Mouse (Mus musculus): Measurements from ENCODE around the gene Cacul1. TPM values are rescaled to one million over a fixed set of nuclear protein-coding genes. Genes with fewer than 3 reads are reported as not detected.

Gene Cacul1
- polyA plus RNA-seq, 1 experiment from 2014 or later = 17.5 TPM

DNA sequence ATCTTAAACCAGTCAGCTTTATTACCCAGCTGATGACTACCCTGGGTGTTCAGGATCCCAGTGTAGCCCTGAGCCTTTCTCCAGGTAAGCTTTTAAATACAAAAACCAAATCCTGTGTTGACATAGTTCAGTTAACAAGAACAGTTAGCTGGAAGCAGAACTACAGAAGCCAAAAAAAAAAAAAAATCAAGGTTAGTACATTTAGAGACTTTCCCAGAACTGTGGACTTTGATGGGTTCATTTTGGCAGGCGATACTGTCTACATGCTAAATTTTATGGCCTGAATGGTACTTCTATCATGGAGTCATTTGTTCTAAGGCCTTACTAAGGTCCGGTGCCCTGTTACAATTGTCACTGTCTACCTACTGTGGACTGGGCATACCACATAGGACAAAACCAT is 8.8 kb upstream of the Cacul1 start:
- Histone ChIP-seq H3K27me3 (ENCODE audit: insufficient read depth, low read length) (no peaks in the 10 kb centered on the region), H3K9ac (replicated peaks; ENCODE audit: low read length) (no peak overlapping the region), H3K36me3 (ENCODE audit: insufficient read depth, low read length) (no peaks in the 10 kb centered on the region), H3K4me1 (ENCODE audit: insufficient read depth, low read length) (no peaks in the 10 kb centered on the region), H3K9me3 (ENCODE audit: low read length) (no peaks in the 10 kb centered on the region), H3K4me3 (ENCODE audit: low read length) (no peak overlapping the region), H3K4me2 (replicated peaks; ENCODE audit: low read depth, low read length) (no peak overlapping the region), H3K27ac (ENCODE audit: low read length) (no peak overlapping the region)
- WGBS = 92% methylated on average over 2 of the region's 2 CpGs
- no peak for ATAC-seq (ENCODE audit: low FRiP score, low TSS enrichment)

GRCm38 (mm10) chr19:60586652-60587051 is 5.8 kb upstream of the Cacul1 start:
- Histone ChIP-seq H3K27me3 (ENCODE audit: insufficient read depth, low read length) (no peaks in the 10 kb centered on the region), H3K36me3 (ENCODE audit: insufficient read depth, low read length) (no peaks in the 10 kb centered on the region), H3K27ac (ENCODE audit: low read length) (no peak overlapping the region), H3K9ac (replicated peaks; ENCODE audit: low read length) (no peak overlapping the region), H3K9me3 (ENCODE audit: low read length) (no peaks in the 10 kb centered on the region), H3K4me3 (ENCODE audit: low read length) (no peak overlapping the region), H3K4me2 (replicated peaks; ENCODE audit: low read depth, low read length) (no peak overlapping the region), H3K4me1 (ENCODE audit: insufficient read depth, low read length) (no peaks in the 10 kb centered on the region)
- ATAC-seq (ENCODE audit: low FRiP score, low TSS enrichment) = no peak
- WGBS = 66% methylated on average over 5 of the region's 5 CpGs

DNA sequence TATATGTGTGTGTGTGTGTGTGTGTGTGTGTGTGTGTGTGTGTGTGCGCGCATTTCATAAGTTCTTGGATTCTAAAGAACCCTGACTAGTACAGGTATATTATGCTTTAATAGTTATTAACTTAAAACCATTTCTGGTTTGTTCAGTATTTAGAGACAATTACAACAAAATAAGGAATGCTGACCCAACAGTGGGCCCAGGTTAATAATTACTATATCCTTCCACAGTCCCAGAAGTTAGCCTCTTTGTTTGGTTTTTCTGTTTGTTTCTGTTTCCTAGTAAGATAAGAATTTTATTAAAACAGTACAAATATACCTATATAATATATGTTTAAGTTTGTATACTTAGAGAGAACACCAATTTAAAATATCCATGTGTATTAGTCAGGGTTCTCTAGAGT is 2.4 kb upstream of the Cacul1 start:
- Histone ChIP-seq H3K27me3 (ENCODE audit: insufficient read depth, low read length) (no peaks in the 10 kb centered on the region), H3K27ac (ENCODE audit: low read length) (no peak overlapping the region), H3K9ac (replicated peaks; ENCODE audit: low read length) (no peak overlapping the region), H3K9me3 (ENCODE audit: low read length) (no peaks in the 10 kb centered on the region), H3K4me1 (ENCODE audit: insufficient read depth, low read length) (peaks cover 9% of the 10 kb centered on the region), H3K4me3 (ENCODE audit: low read length) (no peak overlapping the region), H3K36me3 (ENCODE audit: insufficient read depth, low read length) (no peaks in the 10 kb centered on the region), H3K4me2 (replicated peaks; ENCODE audit: low read depth, low read length) (no peak overlapping the region)
- 90% methylated on average over 2 of the region's 2 CpGs for WGBS
- no peak for ATAC-seq (ENCODE audit: low FRiP score, low TSS enrichment)

DNA sequence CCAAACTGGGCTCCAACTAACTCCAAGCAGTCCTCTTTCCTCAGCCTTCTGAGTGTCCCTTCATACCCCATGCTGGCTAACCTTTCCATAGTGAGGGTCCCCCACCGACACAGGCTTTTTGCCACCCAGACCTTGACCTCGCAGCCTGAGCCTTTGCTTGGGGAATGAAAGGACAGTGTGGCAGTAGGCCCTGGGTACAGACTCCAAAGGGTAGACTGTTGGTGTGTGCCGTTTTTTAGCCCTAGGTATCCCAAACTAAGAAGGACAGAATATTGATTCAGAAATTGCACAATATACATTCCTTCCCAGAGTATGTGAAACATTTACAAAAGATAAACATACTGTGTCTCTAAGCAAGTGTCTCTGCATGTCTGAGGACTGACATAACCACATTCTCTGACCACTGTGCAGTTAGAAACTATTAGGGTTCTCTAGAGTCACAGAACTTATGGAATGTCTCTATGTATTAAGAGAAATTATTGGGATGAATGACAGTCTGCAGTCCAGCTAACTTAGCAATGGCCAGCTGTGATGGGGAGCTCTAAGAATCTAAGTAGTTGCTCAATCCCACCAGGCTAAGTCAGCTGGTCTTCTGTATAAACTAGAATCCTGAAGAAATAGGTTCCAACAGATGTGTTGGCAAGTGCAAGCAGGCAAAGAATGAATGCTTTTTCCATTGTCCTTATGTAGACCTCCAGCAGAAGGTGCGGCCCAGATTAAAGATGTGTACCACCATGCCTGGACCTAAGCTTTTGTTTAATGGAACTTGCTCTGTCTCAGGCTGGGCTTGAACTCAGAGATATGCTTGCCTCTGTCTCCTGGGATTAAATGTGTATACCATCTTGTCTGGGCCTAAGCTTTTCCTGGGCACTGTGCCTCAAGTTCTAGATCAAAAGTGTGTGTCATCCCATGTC is 809 bp upstream of the Cacul1 start:
- peak overlapping the region; percentile 64 for H3K9ac ChIP-seq (replicated peaks; ENCODE audit: low read length)
- peak overlapping the region; percentile 59 for H3K4me2 ChIP-seq (replicated peaks; ENCODE audit: low read depth, low read length)
- peak overlapping the region; percentile 72; the same call in 1 of the 2 replicates for H3K27ac ChIP-seq (ENCODE audit: low read length)
- no peaks in the 10 kb centered on the region for H3K27me3 ChIP-seq (ENCODE audit: insufficient read depth, low read length)
- peaks cover 12% of the 10 kb centered on the region for H3K4me1 ChIP-seq (ENCODE audit: insufficient read depth, low read length)
- no peaks in the 10 kb centered on the region for H3K9me3 ChIP-seq (ENCODE audit: low read length)
- 41% methylated on average over 4 of the region's 4 CpGs for WGBS
- peak; percentile 68 for ATAC-seq (ENCODE audit: low FRiP score, low TSS enrichment)
- no peaks in the 10 kb centered on the region for H3K36me3 ChIP-seq (ENCODE audit: insufficient read depth, low read length)
- H3K4me3 ChIP-seq (ENCODE audit: low read length) = peak overlapping the region; percentile 99

- Histone ChIP-seq H3K9me3 (ENCODE audit: low read length) (no peaks in the 10 kb centered on the region), H3K27me3 (ENCODE audit: insufficient read depth, low read length) (no peaks in the 10 kb centered on the region), H3K4me3 (ENCODE audit: low read length) (peak overlapping the region; percentile 99), H3K9ac (replicated peaks; ENCODE audit: low read length) (peak overlapping the region; percentile 96), H3K27ac (ENCODE audit: low read length) (peak overlapping the region; percentile 96), H3K4me2 (replicated peaks; ENCODE audit: low read depth, low read length) (peak overlapping the region; percentile 59), H3K36me3 (ENCODE audit: insufficient read depth, low read length) (no peaks in the 10 kb centered on the region), H3K4me1 (ENCODE audit: insufficient read depth, low read length) (peaks cover 12% of the 10 kb centered on the region)
- peak; percentile 44 for ATAC-seq (ENCODE audit: low FRiP score, low TSS enrichment)
- under 1% methylated on average over 34 of the region's 34 CpGs for WGBS
Observed at GRCm38 (mm10) chr19:60579771-60580581, 849 bp downstream of the Cacul1 start.

- 0 out of 2 replicates have a peak, but pooled peaks cover 2% of the 10 kb centered on the region for H3K36me3 ChIP-seq (ENCODE audit: insufficient read depth, low read length)
- H3K9ac ChIP-seq (replicated peaks; ENCODE audit: low read length) = no peak overlapping the region
- peaks cover 12% of the 10 kb centered on the region for H3K4me1 ChIP-seq (ENCODE audit: insufficient read depth, low read length)
- no peaks in the 10 kb centered on the region for H3K27me3 ChIP-seq (ENCODE audit: insufficient read depth, low read length)
- no peak overlapping the region for H3K4me2 ChIP-seq (replicated peaks; ENCODE audit: low read depth, low read length)
- H3K27ac ChIP-seq (ENCODE audit: low read length) = no peak overlapping the region
- ATAC-seq (ENCODE audit: low FRiP score, low TSS enrichment) = no peak
- H3K4me3 ChIP-seq (ENCODE audit: low read length) = no peak overlapping the region
- no peaks in the 10 kb centered on the region for H3K9me3 ChIP-seq (ENCODE audit: low read length)
- 82% methylated on average over 1 of the region's 1 CpGs for WGBS
Observed at GRCm38 (mm10) chr19:60576741-60577140, 4.1 kb downstream of the Cacul1 start.

GRCm38 (mm10) chr19:60560497-60560896 is 20.3 kb downstream of the Cacul1 start:
- no peaks in the 10 kb centered on the region for H3K4me1 ChIP-seq (ENCODE audit: insufficient read depth, low read length)
- H3K27me3 ChIP-seq (ENCODE audit: insufficient read depth, low read length) = no peaks in the 10 kb centered on the region
- no peak overlapping the region for H3K27ac ChIP-seq (ENCODE audit: low read length)
- no peaks in the 10 kb centered on the region for H3K9me3 ChIP-seq (ENCODE audit: low read length)
- no peak overlapping the region for H3K9ac ChIP-seq (replicated peaks; ENCODE audit: low read length)
- H3K4me2 ChIP-seq (replicated peaks; ENCODE audit: low read depth, low read length) = no peak overlapping the region
- H3K4me3 ChIP-seq (ENCODE audit: low read length) = no peak overlapping the region
- 0 out of 2 replicates have a peak, but pooled peaks cover 19% of the 10 kb centered on the region for H3K36me3 ChIP-seq (ENCODE audit: insufficient read depth, low read length)
- no peak for ATAC-seq (ENCODE audit: low FRiP score, low TSS enrichment)

DNA sequence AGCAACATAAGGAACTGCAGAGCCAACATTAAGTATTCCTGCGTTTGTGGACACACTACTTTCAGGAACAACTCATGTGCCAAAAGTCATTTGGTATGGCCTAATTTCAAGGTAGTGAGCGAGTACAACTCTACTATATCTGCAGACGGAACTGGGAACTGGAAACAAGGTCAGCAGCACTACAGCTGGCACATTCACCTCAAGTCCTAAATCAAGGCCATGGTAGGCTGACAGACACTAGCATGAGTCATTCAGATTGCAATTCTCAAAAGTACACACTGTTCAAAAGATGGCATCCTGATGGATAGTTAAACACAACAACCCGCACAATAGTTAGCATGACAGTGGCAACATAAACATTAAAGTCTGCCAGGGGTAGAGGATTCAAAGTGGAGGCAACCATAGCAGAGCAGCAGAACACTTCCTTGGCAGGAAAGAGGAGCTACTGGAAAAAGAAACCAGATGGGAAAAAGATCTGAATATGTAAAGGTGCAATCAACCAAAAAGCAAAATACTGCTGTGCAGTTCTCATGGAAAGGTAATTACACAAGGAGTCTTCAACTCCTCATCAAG is 25.9 kb downstream of the Cacul1 start:
- H3K9me3 ChIP-seq (ENCODE audit: low read length) = no peaks in the 10 kb centered on the region

GRCm38 (mm10) chr19:60553501-60553900 is 27.3 kb downstream of the Cacul1 start:
- H3K27me3 ChIP-seq (ENCODE audit: insufficient read depth, low read length) = no peaks in the 10 kb centered on the region
- no peaks in the 10 kb centered on the region for H3K9me3 ChIP-seq (ENCODE audit: low read length)
- no peak overlapping the region for H3K4me3 ChIP-seq (ENCODE audit: low read length)
- ATAC-seq (ENCODE audit: low FRiP score, low TSS enrichment) = no peak
- H3K27ac ChIP-seq (ENCODE audit: low read length) = no peak overlapping the region
- 0 out of 2 replicates have a peak, but pooled peaks cover 7% of the 10 kb centered on the region for H3K36me3 ChIP-seq (ENCODE audit: insufficient read depth, low read length)
- no peak overlapping the region for H3K4me2 ChIP-seq (replicated peaks; ENCODE audit: low read depth, low read length)
- no peaks in the 10 kb centered on the region for H3K4me1 ChIP-seq (ENCODE audit: insufficient read depth, low read length)
- no peak overlapping the region for H3K9ac ChIP-seq (replicated peaks; ENCODE audit: low read length)

More for the DNA sequence above, 25.9 kb downstream of the Cacul1 start:
- Histone ChIP-seq H3K27ac (ENCODE audit: low read length) (no peak overlapping the region), H3K4me3 (ENCODE audit: low read length) (no peak overlapping the region), H3K9ac (replicated peaks; ENCODE audit: low read length) (no peak overlapping the region), H3K36me3 (ENCODE audit: insufficient read depth, low read length) (0 out of 2 replicates have a peak, but pooled peaks cover 10% of the 10 kb centered on the region), H3K27me3 (ENCODE audit: insufficient read depth, low read length) (no peaks in the 10 kb centered on the region), H3K4me1 (ENCODE audit: insufficient read depth, low read length) (no peaks in the 10 kb centered on the region), H3K4me2 (replicated peaks; ENCODE audit: low read depth, low read length) (no peak overlapping the region)
- ATAC-seq (ENCODE audit: low FRiP score, low TSS enrichment) = no peak
- 68% methylated on average over 4 of the region's 4 CpGs for WGBS
